Mouse (Mus musculus) bone marrow macrophage, adult 2 months (primary cell): ENCODE data around the gene Nhs.

ENCODE experiments used
- CTCF ChIP-seq: IDR thresholded peaks from 2 replicates; pipeline ENCODE4 v1.5.1; 2012; ENCODE audit warnings: low read depth, mild to moderate bottlenecking, low read length, moderate library complexity
- POLR2A ChIP-seq: IDR thresholded peaks from 2 replicates; pipeline ENCODE4 v1.6.1; 2012; ENCODE audit warnings: mild to moderate bottlenecking, low read depth, low read length, borderline replicate concordance

GRCm38 (mm10) chrX:161877123-161877522, 282.4 kb downstream of the Nhs start:
- TF ChIP-seq POLR2A (no peak), CTCF (no peak)
